Mouse (Mus musculus) Patski (cell line): Measurements from ENCODE around the gene Plxna2. TPM values are rescaled to one million over a fixed set of nuclear protein-coding genes. Genes with fewer than 3 reads are reported as not detected.

Source experiments
- ATAC-seq: fragments of 100-300 bp; one replicate; pipeline ENCODE4 v1.8.0; 2021
- CTCF ChIA-PET: fragments of 350-600 bp; sonication (Branson Sonifier 250); formaldehyde crosslinking; loops from one replicate; lab custom pipeline; 2022; ENCODE audit warnings: inconsistent platforms; lab: Charles Lee
- POLR2A ChIA-PET: fragments of 350-600 bp; sonication (Branson Sonifier 250); formaldehyde crosslinking; loops from one replicate; lab custom pipeline; 2022; ENCODE audit warnings: antibody characterized with exemption, inconsistent platforms; lab: Charles Lee
- DNase-seq: peaks from one replicate; pipeline ENCODE4 v3.0.0-alpha.2; 2011; ENCODE audit warnings: low read depth, low spot score
- H3K27me3 ChIP-seq: fragments of 371-371 bp; one replicate; pipeline ENCODE4 v1.5.1; 2021
- CTCF ChIP-seq: fragments of 100-300 bp; IDR thresholded peaks from one replicate; pipeline ENCODE4 v1.5.1; 2021
- in situ Hi-C: fragments of 300-500 bp; cut with MboI; formaldehyde crosslinking; loops from 3 replicates; pipeline ENCODE4 v1.11.1; 2018; ENCODE audit warnings: low pct_unique_long_range_greater_than_20kb, mixed read lengths
- polyA plus RNA-seq: library from polyadenylated mRNA; unstranded; gene quantifications from one replicate; pipeline ENCODE4 v1.2.3, GENCODE M21; 2021

Plxna2 gene
- polyA plus RNA-seq, 1 experiment from 2014 or later: 26.2 TPM

DNA sequence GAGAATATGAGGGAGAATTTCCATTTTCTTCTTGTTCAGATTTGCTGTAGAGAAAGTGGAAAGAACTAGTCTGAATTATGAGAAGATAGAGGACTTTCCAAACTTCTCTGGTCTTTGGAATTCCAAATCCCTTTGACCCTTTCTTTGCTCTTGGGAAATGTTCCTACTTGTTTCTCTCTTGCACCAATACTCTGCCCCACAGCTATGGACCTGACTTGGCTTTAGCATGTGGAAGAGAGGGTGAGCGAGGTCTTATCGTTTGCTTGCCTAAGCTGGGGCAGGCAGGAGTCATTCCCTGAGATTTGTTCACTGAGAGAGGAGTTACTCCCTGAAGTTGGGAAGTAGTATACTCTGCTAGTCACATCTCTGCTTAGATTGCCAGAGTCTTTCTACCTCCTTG, 32.5 kb downstream of the Plxna2 start:
- CTCF ChIA-PET: interaction anchor here (1.0 to 3.2 kb wide), 4 partner anchors 10 to 74 kb away, joined by 4 to 9 read pairs (median 4); no protein-coding TSS in a partner anchor
- DNase-seq: no peak
- ATAC-seq: no peak
- POLR2A ChIA-PET: no interaction called here
- in situ Hi-C loops: no loop called here
- no peak for TF ChIP-seq CTCF
- H3K27me3 ChIP-seq: no peaks in the 10 kb centered on the region

DNA sequence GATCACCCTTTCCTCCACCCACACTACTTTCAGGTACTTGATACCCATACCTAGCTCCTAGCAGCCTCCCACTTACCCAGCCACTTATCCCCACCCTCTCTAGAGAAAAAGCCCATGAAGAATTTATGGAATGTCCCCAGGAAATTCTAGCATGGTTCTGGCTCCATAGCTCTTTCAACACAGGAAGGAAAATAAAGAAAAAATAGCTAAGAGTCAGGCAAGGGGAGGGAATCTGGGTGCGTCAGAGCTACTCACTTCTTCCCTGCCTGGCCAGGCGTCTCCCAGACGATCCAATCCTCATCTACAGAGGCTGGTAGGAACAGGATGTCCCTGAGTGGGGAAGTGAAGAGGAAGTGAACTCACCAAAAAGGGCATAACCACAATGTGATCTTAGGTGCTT, 34.0 kb downstream of the Plxna2 start:
- ChIA-PET POLR2A (interaction anchor here (1.1 kb wide), 1 partner anchor 10 kb away, joined by 3 read pairs; no protein-coding TSS in a partner anchor), CTCF (interaction anchor here (0.8 to 3.2 kb wide), 9 partner anchors 9 to 156 kb away, joined by 3 to 15 read pairs (median 5); no protein-coding TSS in a partner anchor)
- H3K27me3 ChIP-seq: no peaks in the 10 kb centered on the region
- in situ Hi-C loops: no loop called here
- DNase-seq: no peak
- TF ChIP-seq CTCF: no peak
- ATAC-seq: peak; percentile 99

DNA sequence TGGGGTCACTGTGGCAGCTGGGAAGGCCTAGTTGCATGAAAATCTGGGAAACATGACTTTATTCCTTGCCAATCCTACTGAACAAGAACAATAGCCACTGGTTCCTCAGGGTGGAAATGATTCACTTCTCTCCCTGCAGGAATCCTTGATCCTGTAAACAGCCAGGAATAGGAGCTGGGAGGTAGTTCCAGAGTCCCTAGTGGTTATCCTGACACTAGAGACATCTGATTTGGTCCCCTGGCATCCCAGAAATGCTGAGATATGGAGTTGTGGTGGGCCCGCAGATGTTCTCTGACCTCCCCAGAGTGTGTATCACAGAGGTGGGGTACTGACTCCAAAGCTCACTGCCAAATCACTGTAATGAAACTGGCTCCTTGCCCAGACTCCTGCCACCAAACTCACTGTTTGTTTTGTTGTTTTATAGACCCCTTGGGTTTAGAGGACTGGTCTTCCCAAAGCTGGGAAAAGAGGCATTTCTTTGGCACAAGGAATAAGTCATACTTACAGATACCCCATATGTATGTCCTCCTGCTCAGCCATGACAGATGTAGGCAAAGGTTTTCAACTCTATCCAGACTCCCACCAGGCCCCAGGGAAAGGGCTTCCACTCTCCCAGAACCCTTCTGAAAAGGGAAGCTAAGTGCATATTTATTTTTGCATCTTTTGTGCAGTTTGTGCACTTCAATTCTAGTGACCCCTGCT, 40.6 kb downstream of the Plxna2 start:
- in situ Hi-C loops: no loop called here
- no peaks in the 10 kb centered on the region for H3K27me3 ChIP-seq
- CTCF ChIA-PET: interaction anchor here (0.8 to 1.7 kb wide), 7 partner anchors 10 to 95 kb away, joined by 3 to 6 read pairs (median 4); no protein-coding TSS in a partner anchor
- peak; percentile 28 for TF ChIP-seq CTCF
- DNase-seq (no peak), ATAC-seq (peak; percentile 82)
- POLR2A ChIA-PET: interaction anchor here (1.0 kb wide), 1 partner anchor 12 kb away, joined by 3 read pairs; no protein-coding TSS in a partner anchor

DNA sequence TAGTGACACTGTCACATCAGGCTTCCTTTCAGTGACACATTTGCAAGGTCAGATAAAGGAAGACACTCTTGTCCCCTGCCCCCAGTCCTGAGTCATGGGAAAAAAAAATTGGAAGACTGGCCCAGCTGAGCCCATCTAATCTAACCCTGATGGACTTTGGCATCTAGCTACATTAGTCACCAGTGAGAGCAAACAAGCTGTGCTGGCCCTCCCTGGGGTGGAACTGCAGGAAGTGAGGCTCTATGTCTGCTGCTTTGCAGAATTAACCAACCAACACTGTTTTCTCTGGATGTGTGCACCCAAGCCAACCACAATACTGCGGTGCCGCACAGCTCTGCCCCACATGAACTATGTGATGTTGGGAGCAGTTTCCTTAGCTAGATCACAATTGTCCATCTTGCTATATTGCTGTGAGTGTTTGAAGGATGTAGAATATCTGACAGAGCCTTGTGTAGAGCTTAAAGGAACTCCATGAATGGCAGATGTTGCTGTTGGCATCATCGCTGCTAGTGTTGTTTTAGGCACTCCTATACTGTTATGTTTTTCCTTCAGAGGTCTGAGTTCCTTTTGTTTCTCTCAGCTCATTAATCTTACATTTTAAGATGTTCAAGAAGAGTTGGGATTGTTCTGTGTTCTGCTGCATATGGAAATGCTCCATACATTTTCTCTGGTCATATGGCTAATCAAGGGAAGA, 42.6 kb downstream of the Plxna2 start:
- no peak for TF ChIP-seq CTCF
- in situ Hi-C loops: loop anchor here (5.0 kb wide), 1 partner anchor 38 kb away; no protein-coding TSS in a partner anchor
- DNase-seq (no peak), ATAC-seq (peak; percentile 91)
- CTCF ChIA-PET: interaction anchor here (1.1 to 2.0 kb wide), 3 partner anchors 8 to 62 kb away, joined by 3 to 5 read pairs (median 4); no protein-coding TSS in a partner anchor
- POLR2A ChIA-PET: no interaction called here
- no peaks in the 10 kb centered on the region for H3K27me3 ChIP-seq

DNA sequence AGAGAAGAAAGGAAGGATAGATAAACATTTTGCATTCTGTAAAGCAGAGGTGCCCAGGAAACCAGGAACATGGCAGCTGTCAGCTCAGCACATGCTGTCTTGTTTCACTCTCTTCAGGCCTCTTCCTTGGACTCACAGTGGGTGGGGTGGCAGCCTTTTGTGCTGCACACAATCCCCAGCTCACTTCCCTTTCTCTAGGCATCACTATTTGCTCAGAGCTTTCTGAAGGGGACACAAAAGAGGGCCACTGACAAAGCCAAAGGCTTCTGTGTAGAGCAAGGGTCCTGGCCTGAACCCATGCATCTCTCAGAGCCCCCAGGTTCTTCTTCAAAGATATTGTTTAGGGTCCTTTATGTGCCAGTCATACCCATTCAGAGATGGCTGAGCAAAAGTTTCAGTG, 45.0 kb downstream of the Plxna2 start:
- CTCF ChIA-PET: interaction anchor here (0.8 to 1.6 kb wide), 3 partner anchors 13 to 43 kb away, joined by 3 to 6 read pairs (median 3); no protein-coding TSS in a partner anchor
- no peak for TF ChIP-seq CTCF
- in situ Hi-C loops: loop anchor here (5.0 kb wide), 1 partner anchor 41 kb away; no protein-coding TSS in a partner anchor
- no peaks in the 10 kb centered on the region for H3K27me3 ChIP-seq
- no peak for ATAC-seq
- POLR2A ChIA-PET: no interaction called here
- no peak for DNase-seq

DNA sequence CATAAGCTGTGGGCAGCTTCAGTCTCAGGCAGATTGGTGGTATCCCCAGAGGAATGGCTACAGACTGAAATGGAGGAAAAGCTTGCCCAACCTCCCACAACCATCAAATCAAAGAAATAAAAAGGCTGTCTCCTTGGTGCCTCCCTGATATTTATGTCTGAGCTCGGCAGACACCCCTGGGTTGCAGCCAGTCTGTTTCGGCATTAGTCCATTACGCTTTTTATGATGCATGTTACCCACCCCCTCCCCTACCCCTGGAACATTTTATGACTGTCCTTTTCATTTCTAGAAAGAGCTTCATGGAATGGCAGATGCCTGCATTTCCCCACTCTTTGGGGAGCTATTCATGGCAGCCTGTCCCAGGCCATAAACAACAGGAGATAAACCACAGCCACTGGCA, 47.7 kb downstream of the Plxna2 start:
- DNase-seq (no peak), ATAC-seq (no peak)
- H3K27me3 ChIP-seq: no peaks in the 10 kb centered on the region
- ChIA-PET POLR2A (no interaction called here), CTCF (interaction anchor here (1.8 kb wide), 1 partner anchor 13 kb away, joined by 5 read pairs; no protein-coding TSS in a partner anchor)
- in situ Hi-C loops: no loop called here
- TF ChIP-seq CTCF: no peak

- ChIA-PET CTCF (interaction anchor here (1.3 to 1.7 kb wide), 3 partner anchors 47 to 51 kb away, joined by 3 to 4 read pairs (median 3); no protein-coding TSS in a partner anchor), POLR2A (no interaction called here)
- in situ Hi-C loops: no loop called here
These were observed 53.9 kb downstream of the Plxna2 start for GRCm38 (mm10) chr1:194671783-194672524.

GRCm38 (mm10) chr1:194672525-194672894, 54.5 kb downstream of the Plxna2 start:
- ChIA-PET POLR2A (no interaction called here), CTCF (no interaction called here)
- ATAC-seq (no peak), DNase-seq (no peak)
- in situ Hi-C loops: no loop called here
- H3K27me3 ChIP-seq: no peaks in the 10 kb centered on the region
- no peak for TF ChIP-seq CTCF

More at GRCm38 (mm10) chr1:194671783-194672524, 53.9 kb downstream of the Plxna2 start:
- ATAC-seq (peak; percentile 67), DNase-seq (no peak)
- TF ChIP-seq CTCF: no peak
- H3K27me3 ChIP-seq: no peaks in the 10 kb centered on the region

DNA sequence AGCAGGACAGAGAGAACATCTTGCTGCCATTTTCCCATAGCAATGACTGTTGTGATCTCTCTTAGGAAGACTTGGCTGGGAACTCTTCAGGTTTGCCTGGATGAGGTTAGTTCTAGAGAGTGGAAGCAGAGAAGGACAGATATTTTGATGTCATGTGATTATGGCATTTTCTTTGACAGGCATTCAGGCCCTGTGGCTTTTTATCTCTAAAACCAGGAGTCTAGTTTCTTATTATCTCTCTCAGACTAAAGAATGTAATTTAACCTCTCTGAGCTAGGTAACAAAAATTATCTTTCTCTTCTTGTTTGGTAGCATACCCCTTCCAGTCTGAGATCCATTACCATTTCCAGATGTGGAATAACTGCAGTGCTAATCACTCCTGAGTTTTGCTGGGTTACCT, 55.2 kb downstream of the Plxna2 start:
- ChIA-PET POLR2A (interaction anchor here (0.7 to 1.0 kb wide), 2 partner anchors 36 to 43 kb away, joined by 3 to 4 read pairs; no protein-coding TSS in a partner anchor), CTCF (interaction anchor here (0.8 to 1.8 kb wide), 3 partner anchors 31 to 49 kb away, joined by 3 to 4 read pairs (median 3); no protein-coding TSS in a partner anchor)
- ATAC-seq (no peak), DNase-seq (no peak)
- TF ChIP-seq CTCF: no peak
- H3K27me3 ChIP-seq: no peaks in the 10 kb centered on the region
- in situ Hi-C loops: no loop called here
